Mouse (Mus musculus) cerebellum, postnatal 25 days (tissue): ENCODE measurements around the gene Gm13889.

Experiments
- DNase-seq, 2 experiments: peaks; one replicate each; pipeline ENCODE4 v3.0.0; 2021; ENCODE audit warnings: mixed read lengths in 2 of 2

Gm13889 gene

DNA sequence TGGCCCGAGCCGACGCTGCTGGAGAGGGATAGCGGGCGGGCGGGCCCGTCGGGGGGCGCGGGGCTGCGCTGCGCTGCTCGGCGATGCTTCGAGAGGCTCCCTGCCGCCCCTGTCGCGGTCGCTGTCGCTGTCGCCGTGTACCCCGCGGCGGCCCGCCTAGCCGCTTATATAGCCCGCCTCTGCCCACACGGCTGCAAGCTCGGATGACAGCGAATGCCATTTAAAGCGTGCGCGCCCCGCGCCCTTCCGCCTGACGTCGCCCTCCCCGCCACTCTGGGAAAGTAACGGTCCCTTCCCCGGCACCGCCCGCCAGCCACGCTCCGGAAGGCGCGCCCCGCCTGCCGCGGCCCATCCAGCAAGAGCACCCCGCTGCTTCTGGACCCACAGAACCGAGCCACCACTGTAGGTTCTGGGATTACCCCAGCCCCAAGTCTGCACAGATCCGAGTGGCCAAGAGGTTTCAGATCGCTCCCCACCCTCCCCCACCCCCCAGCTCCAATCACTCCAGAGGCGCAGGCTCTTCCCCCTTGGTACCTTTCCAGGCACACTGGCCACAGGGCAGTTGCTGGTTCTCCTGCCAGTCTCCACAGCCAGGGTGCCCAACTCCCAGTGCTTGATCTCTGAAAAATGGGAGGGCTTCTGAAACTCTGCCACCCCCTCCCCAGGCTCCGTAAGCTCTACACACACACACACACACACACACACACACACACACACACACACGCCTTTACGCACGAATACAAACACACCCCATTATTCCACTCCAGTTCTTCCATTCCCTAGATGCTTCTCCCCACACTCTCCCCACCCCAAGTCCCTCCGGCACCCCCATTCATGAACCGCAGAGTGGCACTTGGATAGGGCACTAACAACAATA lies at the start of gene Gm13889:
Gene Gm13889 (minus strand): TSS at position 294 of the 877 bp plus-strand sequence.
- DNase-seq = peak; percentile 84 to 88

DNA sequence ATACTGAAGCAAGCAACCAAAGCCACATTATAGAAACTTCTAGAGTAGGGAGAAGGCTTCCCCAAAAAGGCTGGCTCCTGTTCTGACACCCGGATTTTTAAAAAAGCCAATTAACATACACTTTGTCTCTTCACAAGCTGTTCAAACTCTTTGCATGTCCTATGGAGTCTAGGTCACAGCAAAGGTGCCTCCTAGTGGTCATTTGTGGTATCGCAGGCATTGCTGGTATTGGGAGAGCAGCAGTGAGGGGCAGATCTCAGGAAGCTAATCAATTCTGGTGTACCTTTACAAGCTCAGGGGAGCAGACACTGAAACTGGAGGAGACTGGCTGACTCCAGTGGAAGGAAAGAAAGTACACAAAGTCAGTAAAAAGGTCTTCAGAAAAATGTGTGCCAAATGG lies 45.3 kb upstream of the Gm13889 start:
- peak; percentile 87 to 94 for DNase-seq

DNA sequence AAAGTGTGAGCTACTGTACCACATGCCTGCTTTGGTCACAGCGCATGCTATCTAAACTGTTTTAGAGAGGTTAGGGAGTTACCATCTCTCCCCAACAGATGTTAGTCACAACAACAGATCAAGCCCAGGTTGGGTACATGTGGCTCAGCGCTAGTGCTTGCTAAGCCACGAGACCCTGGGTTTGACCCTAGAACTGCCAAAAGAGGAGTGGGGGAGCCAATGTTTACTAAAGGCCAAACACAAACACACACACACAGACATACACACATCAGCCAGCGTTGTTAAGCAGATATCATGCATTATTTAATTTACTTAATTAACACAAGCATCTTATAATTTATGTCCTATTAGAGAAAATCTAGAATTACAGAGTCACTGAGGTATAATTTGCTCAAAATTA lies 44.9 kb upstream of the Gm13889 start:
- no peak for DNase-seq

DNA sequence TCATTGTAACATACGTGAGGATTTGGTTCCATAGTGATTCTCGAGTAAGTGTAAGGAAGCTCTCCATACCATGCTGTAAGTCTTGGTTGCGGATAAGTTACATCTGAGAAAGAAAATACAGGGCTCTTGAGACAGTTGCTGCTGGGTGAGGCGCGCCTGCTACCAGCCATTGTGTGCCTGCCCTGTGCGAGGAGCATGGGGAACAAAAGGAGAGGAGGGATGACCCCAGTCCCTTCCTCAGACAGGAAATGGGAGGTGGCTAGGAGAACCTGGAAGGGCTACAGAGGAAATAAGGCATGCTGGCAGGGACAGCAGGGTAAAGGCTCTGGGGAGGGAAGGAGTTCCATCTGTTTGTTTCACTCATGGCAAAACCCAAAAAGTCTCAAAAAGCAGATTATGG lies 44.4 kb upstream of the Gm13889 start:
- DNase-seq = no peak

DNA sequence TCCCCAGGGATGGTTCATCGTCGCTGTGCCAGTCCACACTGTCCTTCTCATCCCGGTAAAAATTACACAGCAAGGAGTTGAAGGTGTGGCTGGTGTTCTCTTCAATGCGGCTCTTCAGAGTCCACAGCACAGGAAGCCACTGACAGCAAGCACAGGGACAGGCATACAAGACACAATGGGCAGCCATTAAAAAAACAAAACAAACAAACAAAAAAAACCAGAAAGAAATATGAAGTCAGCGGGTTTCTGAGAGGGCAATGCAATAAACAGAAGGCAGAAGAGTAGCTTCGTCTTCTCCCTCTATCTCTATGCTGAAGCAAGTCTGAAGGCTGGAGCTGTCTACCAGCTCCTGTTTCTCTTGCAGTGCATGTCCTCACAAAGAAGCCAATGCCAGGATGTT lies 39.3 kb upstream of the Gm13889 start, which contains the start of gene Gm27027:
Gene Gm27027 (minus strand): TSS at position 101 of the 400 bp plus-strand sequence.
- no peak for DNase-seq

DNA sequence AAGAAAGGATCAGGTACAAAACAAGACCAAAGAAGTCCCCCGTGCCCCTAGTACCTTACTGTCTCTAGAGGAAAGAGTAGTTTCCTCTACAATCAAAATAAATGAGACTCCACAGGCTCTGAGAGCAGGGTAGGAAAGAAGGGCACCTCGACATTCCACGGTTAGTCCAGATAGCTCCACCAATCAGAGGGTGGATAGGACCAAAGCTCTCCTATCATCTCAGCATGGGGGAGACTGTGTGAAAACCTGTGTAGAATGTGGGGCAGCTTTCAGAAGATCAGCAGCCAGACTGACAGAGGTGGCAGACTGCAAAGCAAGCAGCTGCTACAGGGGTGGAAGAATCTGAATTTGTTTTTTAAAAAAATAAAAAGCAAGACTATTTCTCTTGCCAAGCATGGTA lies 35.8 kb upstream of the Gm13889 start:
- no peak for DNase-seq

DNA sequence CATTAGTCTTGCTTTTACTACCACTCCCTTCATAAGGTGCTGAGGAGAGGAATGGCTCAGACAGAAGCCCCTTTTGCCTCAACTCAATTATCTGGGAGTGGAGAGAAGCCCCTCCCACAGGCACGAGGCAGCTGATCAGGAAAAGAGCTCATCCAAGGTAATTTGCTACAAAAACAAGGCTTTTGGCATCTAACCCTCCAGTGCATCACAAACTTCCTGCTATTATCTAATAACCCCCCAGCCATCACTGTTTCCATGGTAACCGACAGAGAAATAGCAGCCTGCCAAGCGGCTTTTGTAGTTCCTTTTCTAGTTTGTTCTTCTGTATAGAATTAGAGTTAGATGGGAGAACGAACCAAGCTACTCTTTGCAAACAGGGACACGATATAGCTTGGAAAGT lies 35.3 kb upstream of the Gm13889 start:
- DNase-seq = no peak

DNA sequence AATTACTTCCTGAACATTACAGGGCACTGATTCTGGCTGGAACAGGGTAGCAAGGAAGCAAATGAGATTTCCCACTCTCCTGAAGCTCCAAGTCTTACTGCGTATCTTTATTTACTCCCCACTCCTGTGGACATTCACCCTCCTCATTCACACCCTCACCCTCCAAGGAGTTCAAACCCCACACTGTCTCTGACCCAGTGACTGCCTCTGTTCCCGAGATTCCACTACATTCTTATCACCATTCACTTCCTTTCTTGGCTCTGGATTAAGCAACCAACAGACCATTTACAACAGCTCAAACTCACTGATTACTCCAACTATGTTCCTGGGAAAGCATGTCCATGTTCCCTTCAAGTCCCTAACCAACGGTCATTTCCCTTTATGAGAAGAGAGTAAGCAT lies 34.3 kb upstream of the Gm13889 start:
- DNase-seq = no peak

DNA sequence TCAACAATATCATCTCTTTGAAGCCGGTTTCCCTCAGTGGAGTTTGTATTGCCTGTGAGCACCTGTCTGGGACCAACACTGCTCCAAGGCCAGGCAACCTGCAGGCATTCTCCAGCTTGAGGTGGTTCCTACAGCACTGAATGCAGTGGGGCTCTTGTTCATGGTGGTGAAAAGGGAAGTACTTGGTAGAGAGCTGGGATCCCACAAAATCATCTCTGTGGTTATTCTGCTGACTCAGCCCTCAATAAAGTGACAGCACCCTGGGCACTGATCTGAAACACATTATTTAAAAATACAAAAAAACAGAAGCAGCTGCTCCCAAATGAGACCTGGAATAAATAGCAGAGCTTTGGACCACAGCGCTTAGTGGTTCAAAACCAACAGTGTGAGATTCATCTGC lies 31.4 kb upstream of the Gm13889 start:
- no peak for DNase-seq

DNA sequence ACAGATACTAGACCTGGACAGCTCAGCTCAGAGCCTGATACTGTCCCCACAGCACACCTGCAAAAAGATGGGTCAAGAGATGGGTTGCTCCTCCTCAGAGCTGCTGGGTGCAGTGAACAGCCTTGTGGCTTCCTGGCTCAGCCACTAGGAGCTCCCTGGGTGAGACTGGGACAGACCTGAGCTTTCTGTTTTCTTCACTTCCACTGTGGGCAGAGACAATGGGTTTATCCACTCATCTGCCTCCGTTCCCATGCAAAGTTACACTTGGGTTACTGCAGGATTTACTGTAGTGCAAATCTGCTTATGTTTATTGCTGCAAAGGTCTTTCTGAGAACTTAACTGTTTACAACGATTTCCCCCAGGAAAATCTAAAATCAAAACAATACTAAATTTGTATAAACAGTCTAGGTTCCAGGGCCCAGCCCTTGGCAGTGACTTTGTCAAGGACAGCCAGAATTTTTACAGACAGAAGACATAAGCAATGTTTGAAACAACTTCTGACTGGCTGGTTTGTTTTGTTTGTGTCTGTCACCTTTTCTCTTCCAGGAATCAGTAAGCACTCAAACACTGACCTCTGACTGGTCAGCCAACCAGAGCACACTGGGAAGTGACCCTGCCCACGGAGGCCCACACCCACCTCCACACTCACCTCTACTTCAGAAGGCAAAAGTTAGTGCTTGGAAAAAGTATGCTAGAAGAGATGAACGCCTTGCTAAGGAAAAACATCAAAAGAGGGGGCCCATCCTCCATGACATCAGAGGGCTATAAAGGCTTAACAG lies 25.6 kb upstream of the Gm13889 start:
- no peak for DNase-seq

DNA sequence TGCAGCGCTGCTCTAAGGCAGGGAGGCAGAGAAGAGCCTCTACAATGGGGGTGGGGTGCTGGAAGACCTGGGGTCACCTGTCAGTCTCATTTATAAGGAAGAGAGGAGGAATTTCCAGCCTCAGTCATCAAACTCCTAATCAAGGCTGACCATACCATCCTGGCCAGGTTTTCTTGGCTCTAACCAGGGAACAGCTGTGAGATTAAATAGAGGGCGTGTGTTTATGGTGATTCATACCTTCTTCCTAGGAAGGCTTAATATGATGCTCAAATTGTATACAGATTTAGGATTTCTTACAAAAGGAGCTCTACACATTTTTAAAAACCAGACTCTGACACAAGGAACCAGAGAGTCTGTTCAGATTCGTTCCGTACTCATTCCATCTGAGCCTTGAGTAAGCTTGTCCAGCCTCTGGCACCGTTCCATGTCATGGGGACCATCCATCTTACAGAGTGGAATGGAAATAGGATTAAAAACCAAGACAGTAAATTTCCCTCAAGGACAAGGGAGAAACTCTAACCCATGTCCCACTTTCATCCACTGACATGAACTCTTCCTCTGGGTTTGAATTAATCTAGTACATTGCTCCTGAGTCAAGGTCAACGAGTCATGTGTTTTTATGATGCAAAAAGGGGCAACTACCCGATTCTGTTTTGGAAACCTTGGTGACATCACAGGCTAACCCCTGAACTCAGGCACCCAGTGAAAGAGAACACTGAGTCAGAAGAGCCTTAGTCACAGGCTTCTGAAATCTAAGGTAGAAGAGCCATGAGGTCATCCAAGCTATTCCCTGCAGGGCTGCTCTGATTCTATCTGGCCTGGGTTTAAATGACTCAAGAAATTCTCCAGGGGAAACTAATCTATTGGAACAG lies 22.5 kb upstream of the Gm13889 start:
- DNase-seq = peak; percentile 42 to 68

DNA sequence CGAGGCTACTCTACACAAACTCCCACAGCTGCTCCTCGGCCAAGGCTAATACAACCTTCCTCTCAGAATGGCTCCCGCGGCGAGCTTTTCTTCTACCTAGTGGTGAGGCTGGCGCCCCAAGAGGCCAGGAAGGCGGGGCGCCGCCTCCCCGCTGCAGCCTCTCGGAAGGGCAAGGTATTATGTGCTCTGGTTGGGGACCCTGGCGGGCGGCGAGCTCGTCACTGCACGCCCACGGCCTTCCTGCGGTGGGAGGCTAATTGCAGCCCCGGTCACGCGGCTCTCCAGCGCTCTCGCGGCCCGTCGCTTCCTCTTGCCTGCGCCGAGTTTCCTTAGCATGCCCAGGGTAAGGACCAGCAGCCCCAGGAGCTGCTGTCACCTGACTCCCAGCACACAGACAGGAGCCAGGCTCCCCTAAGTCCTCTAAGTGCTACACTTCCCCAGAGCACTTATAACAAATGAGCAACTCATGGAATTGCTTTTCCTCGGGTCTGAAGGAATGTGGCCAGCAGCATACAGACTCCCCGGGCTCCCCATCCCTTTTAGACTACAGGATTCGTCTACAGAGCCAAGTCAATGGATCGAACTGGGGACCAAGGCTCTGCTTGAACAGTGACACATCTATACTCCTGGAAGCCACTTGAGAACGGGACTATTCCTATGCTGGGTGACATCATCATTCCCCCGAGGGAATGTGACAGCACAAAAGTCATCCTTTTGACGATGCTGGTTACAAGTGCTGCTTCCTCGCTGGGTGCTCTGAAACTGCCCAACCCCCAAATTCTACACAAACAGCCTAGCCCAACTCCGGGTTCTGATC lies 19.6 kb upstream of the Gm13889 start:
- peak; percentile 66 to 73 for DNase-seq

DNA sequence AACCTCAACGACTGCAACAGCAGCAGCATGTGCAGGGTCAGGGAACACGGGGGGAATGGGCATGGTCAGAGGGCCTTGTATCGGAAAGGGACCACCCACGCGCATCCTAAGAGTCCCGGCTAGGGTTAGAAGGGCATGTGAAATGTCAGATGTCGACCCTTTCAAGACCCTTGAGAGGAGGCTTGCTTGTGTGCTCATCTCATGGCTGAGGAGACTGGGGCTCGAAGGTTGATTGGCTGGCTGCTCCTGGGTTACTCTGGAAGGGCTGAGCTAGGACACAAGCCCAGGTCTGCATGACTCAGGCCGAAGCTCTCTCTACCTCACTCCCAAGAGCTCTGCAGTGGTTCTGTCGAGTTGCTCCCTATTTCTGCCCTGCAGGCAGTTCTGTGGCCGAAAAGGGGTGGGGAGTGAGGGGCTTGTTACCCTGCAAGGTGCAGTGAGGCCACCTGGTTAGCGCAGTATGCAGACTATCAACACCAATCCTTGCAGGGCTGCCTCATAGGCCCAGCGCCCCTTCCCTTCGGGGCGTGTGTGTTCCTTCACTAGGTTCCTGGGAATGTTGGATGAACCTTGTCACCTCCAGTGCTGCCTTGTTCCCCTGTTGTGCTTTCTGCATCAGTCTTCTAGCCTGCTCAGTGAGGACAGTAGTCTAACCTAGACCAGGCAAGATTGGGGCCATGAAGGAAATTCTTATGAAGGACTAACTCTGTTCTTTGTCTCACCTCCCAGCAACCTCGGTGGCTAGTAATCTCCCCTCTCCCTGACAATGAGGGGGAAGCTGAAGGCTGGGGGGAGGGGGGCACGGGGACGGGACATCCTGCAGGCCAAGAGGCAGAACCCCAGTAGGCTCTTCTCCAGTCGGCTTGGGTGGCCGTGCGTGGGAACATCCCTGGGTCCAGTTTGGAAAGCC lies 18.8 kb upstream of the Gm13889 start:
- no peak for DNase-seq

DNA sequence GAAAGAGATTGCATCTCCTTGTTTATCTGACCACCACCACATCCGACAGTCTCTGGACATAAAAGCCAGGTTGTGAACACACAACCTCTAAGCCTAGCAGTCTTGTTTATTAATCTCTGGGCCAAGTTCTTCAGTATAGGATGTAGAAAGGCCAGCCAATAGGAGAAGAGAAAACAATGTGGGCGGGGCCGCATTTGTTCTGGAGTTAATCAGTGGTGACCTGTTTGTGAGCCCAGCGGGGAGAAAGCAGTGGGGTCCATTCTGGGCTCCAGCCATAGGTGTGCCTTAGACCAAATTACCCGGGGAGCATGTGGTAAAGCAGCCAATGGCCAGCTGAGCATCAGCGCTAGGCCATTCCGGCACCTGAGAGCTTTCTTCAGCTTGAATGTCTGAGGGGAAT lies 18.0 kb upstream of the Gm13889 start:
- peak in 1 of 2 experiments; percentile 23 for DNase-seq

DNA sequence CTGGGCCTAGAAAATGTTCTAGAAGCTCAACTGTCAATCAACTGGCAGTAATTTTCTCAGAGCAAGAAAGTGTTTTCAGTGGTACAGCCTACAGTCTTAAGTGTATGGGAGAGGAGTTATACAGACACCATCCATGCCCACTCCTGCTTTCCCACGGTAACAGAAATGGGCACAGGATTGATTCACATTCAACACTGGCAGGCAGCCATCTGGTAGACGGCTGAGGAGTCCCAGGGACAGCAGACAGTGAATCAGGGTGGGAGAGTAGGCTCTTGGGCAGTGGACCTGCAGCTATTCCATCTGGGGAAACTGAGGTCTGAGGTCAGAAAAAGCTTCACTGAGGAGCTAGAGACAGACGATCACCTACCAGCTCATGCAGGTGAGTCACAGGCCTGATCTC lies 14.6 kb upstream of the Gm13889 start:
- DNase-seq = no peak

DNA sequence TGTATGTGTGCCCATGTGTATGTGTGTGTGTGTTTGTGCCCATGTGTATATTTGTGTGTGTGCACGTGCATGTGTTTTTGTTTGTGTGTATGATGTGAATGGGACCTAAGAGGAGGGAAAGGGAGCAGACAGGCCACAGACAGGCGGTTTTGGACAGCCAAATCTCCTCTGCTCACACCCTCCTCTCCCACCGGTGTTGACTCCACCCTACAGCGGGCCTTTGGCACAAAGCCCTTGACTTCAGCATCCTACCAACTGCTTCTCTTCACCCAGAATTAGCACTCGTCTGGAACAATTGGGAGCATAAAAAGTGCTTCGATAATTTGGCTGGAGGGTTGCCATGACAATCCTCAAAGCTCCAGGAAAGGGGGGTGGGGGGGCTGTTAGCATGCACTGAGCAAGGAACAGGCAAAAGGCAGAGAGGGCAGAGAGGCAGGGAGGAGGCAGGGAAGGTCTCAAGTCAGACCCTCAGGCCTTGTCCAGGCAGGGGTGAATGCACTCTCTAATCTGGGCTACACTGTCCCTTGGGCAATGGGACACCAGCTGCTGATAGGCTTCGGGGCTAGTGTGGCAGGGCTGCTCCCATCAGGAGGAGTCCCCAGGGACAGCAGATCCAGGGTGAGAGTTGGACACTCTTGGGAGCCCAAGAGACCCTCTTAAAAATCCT lies 7.6 kb upstream of the Gm13889 start:
- peak; percentile 54 to 71 for DNase-seq

DNA sequence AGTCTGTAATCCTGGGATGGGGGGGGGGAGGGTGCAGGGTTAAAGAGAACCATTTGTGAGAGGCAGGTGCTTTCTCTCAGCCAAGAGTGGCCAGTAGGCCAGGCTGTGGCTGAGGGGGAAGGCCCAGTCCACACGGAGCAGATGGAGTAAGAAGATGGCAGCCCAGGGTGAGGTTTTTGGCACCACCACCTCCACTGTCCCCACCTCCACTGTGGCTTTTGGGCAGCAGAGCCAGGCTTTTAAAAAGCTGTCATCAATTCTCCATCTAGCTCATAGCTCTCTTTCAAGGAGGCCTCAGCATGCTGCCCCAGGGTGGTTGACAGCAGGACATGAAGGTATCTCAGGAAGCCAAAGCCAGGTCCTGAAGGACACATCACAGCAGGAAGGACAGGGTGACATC lies 6.8 kb upstream of the Gm13889 start:
- peak; percentile 54 to 60 for DNase-seq

DNA sequence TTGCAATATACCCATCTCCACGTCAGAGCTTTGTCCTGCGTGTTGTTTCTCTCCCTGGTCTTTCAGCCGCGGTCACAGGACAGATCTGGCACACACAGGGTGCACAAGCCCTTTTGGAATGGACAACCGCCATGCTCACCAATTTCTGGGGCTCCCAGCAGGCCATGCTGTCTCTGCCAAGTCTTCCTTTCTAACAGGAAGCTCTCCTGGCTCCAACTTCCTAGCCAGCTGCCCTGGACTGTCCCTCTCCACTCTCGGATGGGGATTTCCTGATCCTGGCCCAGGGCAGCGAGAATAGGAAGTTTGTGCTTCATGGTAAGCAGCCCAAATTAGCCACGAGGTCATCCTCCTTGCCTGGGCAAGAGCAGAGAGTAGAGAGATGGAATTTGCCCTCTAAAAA lies 4.7 kb upstream of the Gm13889 start:
- peak; percentile 90 for DNase-seq

DNA sequence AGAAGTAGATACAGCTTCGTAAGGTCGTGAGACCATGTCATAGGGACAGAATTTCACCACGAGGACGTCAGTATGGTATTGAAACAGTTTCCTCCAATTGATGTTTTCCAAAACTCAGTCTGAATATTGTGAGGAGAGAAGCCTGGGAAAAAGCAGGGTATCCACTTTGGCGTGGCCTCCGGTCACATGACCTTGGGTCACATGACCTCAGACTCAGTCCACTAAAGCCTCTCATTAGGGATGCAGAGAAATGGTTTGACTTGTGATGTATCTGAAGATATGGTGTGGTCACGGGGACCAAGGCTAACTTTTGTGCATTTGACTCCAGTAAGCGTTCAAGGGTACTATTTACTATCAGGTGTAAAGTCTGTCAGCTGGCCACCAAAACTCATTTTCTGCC lies 2.3 kb upstream of the Gm13889 start:
- DNase-seq = no peak

DNA sequence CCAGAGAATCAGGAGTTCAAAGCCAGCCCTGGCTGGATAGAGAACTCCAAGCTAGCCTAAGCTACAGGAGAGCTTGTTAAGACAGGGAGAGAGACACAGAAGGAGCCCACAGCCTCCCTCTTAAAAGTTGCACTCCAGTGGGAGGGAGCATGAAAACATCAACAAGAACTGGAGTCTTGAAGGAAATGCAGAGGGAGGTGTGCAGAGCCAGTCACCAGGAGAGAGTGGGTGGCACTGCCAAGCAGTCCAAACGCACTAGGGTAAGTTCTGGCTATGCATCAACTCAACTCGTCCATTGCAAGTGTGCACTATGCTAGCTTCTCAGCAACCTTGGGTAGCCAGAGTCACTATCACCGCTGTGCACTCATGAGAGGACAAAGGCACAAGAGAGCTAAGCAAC lies 1.2 kb upstream of the Gm13889 start:
- DNase-seq = no peak
